Mouse (Mus musculus) heart, adult 2 months (tissue): ENCODE measurements around the gene Ube2n.

ENCODE experiments used
- CTCF ChIP-seq: fragments of 200-600 bp; IDR thresholded peaks from 2 replicates; pipeline ENCODE4 v1.8.1; 2022; ENCODE audit warnings: antibody characterized with exemption, mild to moderate bottlenecking, moderate library complexity
- POLR2A ChIP-seq: fragments of 200-500 bp; IDR thresholded peaks from 2 replicates; pipeline ENCODE4 v1.6.1; 2011; ENCODE audit warnings: mild to moderate bottlenecking, low read depth, low read length, control low read depth; ENCODE audit not compliant: insufficient read depth

GRCm38 (mm10) chr10:95494268-95494667 lies 20.7 kb upstream of the Ube2n start:
- no peak for TF ChIP-seq CTCF
- TF ChIP-seq POLR2A: no peak
